Mouse (Mus musculus): ENCODE data around the gene Gatad2a.

- TF ChIP-seq CTCF (IDR thresholded peaks at IDR 0.05; ENCODE audit: borderline replicate concordance, insufficient read depth, low read length) (no peak), POLR2A (IDR thresholded peaks at IDR 0.05; ENCODE audit: low read depth, low read length) (no peak)
Measured at GRCm38 (mm10) chr8:69888244-69888866, 107.8 kb downstream of the Gatad2a start.
